Mouse (Mus musculus): ENCODE measurements at regions not wholly inside any gene's neighbourhood (a gene's known extent, or its start where the extent isn't known, plus 50 kb on each side); places are given as distances from the start of the nearest gene placed in this dataset.

DNA sequence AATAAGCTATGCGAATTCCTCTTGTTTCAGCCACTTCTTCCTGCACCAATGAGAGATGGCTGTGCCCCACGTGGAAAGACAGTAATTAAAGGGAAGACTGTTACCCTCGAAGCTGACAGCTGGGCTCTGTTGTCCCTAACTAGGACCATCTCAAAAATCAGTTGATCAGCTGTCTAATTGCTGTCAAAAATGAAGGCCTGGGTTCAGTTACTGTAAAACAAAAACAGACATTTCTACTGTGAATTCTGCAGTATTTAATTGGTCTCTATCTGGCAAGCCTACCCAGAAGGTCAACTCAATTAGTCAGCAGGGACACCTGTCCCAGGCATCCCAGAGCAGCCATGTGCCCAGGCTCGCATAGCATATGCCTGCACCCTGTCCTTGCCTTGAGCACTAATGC, 385.8 kb upstream of the Zdhhc25 start:
- no peak for DNase-seq

DNA sequence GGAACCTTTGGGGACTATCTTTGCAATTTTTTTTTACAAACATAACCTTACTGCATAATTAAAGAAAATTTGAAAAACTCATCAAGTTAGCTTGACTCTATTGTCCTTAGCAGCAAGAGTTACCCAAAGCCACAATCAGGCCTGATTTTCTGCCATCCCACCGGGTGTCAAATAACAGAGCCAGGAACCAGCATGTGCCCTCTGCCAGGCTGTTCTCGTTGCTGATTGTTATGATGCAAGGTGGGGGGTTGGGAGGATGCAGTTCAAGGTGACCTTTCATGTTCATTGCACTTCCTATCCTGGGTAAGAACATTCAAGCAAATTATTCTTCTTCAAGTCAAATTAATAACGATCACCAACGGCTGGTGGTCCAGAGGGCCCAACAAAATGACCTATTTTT, 370.6 kb upstream of the Zdhhc25 start:
- no peak for DNase-seq

DNA sequence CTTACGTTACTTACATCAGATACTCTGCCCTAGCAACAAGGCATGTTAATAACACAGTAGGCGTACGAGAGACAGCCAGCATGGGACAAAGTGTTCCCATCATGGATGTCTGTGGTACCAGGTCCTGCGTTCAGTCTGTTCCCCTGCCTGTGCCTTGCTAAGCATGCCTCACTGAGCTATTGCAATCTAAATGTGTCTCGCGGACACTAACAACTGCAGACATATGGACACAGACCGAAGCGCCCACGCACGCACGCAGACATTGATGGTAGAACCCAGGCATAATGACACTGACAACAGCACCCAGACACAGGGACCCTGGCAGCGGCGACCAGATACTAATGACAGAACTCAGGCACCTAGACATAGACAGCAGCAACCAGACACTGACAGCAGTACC, 355.5 kb upstream of the Zdhhc25 start:
- peak; percentile 37 to 41 for DNase-seq

DNA sequence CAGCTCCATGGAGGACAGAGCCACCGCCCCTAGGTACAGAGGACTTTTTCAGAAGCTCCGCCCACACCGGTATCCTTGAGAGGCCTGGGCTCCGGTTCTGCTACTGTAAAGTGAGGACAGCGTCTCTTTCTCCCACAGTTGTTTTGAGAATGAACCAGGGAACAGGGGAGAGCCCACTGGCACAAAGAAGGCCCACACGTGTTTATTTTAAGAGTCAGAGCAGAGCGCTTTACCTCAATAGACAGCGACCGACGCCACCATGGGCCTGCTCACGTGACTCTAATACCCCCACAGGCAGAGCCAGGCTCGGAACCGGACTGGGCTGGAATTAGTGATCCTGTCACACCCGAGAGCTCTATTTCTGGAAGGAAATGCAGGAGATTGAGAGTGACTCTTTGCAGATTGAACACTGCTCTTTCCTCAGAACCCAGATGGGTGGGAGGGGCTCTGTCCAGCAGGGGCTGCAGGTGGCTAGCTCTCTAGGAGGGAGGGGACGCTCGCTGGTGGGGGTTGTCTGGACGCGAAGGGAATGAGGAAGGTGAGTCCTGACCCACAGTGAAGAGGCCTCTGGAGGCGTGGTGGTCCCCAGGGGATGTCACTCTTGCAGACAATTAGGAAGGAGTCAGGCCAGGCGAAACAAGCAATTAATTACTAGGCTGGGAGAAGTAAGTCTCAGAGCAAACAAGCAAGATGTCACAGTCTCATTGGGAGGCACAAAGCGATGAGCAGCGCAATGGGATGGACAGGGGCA, 354.4 kb upstream of the Zdhhc25 start:
- no peak for DNase-seq

DNA sequence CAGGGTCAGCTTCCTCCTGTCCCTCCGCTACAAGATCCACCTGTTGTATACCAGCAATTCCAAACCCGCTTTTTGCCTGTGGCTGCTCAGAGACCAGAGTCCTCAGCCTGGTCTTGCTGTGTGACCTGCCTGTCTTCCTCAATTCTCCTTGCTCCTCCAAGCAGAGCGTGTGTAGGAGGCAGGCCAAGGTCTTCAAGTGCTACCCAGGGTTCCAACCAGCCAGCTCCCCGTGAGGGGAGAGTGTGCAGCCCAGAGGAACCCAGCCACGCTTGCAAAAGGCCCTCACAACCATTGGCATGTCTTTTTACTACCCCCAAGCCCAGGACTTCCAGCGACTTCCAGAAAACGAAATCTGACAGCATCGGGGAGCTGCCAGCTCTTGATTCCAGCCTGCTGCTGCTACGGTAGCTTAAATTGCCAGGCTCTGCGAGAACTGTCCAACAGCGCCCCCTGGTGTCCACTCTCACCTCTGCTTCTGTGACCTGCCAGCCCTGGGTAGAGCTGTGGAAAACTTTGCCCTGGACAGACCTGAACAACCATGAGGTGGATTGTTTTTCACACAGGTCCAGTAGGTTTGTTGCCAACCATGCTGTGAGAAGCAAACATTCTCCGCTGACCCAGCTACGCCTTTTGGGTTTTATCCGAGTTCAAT, 352.0 kb upstream of the Zdhhc25 start:
- DNase-seq = peak; percentile 88 to 89

DNA sequence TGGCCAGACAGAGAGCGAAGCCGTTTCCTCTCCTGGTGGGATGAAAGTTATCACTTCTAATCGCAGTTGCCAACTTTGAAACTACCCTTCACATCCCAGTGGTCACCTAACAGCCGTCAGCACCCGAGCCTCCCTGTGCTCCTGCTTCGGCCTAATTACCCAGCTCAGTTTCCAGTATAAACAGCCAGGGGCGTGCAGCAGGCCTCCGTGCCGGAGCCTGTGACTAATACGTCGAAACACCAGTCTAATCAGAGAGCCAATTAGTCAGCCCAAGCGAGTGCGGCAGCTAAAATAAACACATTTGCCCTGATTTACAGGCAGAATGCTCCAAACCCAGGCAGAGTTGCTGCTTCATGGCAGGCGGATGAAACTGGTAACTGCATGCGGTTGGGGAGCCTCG, 312.1 kb upstream of the Zdhhc25 start:
- no peak for DNase-seq

DNA sequence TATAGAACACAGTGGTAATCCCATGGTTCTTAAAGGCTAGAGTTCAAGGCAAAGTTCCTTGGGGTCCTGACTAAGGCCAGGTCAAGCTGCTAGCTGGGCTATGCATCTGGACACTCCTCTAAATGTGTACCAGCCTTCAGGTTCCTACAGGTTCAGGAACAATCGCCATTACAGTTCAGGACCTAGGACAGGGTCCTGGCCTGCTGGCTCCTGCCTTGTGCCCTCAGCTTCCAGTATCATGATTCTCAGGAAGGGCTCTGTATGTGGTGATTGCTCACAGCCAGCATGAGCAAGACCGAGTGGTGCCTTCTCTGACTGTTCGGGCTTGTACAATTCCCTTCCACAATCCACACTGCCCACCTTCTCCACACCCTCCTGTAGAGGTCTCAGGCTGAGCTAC, 311.4 kb upstream of the Zdhhc25 start:
- no peak for DNase-seq

DNA sequence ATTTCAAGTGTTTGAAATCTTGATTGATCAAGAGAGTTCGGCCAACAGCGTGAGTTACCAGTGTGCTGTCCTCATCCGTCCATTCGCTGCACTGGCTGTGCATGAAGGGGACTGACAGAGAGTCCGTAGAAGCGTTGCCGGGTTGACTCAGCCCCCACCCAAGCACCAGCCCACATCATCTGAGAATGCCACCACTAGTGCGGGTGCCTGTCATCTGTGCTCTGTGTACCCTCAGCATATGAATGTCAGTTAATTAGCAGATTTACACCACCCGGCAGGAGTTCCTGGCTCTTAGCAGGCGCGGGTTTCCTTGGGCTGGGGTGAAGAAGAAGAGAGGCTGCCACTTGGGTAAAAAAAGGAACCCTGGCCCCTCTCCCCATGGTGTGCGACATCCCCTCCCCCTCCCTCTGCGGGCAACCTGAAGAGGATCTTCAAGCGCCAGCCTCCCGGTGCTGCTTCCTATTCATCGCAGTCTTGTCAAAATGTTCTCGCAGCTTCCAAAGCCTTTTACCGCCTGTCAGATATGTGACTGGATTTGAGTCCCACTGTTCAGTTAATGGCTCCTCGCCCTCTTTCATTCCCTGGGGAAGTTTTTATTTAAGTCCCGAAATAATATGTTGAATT, 309.2 kb upstream of the Zdhhc25 start:
- DNase-seq = peak in 1 of 2 experiments; percentile 25

DNA sequence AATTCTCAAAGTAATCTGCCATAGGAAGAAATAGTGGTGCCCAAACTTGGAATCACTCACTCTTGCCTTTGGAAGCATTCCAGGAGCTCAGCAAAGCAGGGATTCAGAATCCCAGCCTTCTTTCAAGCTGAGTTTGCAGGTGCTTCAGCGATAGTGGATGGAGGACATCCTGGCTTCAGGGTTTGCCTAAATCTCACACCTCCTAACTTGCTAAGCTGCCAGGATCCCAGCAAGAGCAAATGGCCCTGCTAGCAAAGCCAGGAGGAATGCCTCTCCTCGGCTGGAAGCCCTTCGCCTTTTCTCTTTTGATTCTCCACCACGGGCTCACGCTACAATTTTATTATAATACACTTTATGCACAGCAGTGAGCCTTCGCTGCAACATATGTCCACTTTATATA, 301.0 kb upstream of the Zdhhc25 start:
- DNase-seq = no peak

DNA sequence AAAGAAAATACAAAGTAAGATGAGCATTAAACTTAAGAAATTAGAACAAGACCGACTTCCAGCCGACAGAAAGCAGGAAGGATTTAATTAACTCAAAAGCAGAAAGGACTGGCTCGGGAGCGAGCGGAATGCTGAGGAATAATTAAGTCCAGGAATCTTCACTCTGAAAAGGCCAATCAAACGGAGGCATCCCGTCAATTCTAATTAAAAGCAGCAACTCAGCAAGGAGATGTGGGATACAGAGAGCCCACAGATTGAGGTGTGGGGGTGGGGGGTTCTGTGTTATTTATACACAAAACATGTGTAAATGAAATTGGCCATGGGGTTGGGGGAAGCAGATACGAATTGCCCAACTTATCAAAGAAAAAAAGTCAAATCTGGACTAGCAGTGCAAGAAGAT, 288.9 kb upstream of the Zdhhc25 start:
- DNase-seq = no peak

DNA sequence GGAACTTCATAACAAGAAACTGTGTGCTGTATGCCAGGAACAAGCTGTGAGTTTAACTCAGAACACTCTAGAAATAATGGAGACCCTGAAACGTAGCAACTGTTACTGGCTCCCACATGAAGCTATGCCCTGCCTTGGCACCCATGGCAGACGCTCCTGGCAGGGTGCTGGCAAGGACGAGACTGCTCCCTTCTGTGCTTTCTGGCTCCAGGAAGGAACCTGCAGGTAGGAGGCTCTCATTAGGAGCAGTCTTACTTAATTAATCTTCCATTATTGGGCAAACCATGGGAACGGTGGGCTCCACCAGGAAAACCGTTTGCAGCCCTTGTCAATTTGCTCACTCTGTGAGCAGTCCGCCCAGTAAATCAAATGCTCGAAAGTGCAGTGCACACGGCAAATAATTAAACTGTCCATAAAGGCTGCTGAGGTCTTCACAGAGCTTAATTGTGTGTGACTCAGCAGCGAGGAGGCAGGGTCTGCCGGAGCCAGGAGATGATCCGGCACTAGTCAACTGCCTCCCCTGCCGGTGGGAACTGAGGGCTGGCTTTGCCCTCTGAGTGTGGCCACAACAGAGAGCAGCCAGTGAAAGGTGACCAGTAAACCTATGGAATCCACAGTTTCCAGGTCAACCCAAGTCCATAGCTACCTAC, 285.2 kb upstream of the Zdhhc25 start:
- peak; percentile 37 to 38 for DNase-seq

DNA sequence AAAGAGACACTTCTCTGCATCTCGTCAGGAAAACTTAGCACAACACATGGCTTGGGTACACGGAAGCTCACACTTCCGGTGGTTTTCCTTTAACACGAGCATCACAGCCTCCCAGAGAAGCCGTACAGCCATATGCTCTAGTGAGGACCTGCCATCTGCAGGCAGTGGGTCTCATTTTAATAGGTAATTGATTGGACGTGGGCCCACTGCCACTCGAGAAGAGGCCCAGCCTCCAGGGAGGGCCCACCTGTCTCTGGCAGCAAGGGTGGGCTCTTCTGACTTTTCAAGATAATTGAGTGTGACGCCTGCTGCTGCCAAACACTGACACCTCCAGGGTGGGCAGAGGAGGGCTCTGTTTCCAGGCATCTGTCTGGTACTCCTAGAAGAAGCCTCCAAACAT, 282.1 kb upstream of the Zdhhc25 start:
- DNase-seq = peak in 1 of 2 experiments; percentile 7

DNA sequence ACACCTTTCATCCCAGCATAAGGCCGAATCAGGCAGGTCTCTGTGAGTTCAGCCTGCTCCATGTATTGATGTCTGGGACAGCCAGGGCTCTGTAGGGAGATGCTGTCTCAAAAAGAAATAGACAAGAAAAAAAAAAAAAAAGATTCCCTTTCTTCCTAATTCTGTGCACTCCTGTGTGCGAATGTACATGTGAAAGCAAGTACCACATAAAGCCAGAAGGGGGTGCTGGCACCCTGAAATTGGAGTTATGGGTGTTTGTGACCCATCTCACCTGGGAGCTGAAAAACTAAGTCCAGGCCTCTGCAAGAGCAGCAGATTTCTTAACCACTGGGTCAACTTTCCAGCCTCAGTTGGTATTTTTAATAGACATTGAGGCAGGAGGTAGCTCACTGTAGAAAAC, 280.6 kb upstream of the Zdhhc25 start:
- DNase-seq = no peak

DNA sequence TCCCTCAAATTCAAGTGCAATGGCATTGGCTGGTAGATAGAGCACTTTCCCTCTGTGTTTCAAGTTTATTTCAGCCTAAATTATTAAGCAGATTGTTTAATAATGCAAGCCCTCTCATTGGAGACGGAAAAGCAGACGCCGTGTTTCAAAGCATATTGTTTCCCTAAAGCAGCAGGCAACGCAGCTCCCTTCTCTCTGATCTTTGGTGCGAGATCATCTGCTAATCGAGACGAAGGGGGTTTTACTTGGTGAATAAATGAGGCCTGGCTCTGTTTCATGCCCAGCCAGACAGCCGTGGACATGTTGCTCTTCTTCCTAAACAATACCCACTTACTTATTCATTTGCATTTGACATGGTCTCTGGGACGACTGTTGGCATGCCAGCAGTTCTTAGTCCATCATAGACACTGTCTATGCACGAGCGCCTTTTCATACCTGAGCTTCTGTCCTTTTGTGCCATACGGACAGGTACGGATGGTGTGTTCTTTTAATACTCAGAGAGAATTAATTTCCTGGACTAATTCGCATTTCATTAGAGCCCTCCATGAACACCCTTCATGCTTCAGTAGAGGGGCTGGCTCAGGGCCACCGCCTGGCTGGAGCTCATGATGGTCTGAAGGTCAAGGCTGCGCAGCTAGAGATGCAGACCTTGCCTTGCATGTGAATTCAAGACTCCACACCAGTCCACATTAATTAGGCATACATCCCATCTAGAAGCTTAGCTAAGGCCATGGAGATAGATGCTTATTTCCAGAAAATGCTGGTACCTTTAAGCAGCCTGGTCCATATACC, 276.3 kb upstream of the Zdhhc25 start:
- no peak for DNase-seq

DNA sequence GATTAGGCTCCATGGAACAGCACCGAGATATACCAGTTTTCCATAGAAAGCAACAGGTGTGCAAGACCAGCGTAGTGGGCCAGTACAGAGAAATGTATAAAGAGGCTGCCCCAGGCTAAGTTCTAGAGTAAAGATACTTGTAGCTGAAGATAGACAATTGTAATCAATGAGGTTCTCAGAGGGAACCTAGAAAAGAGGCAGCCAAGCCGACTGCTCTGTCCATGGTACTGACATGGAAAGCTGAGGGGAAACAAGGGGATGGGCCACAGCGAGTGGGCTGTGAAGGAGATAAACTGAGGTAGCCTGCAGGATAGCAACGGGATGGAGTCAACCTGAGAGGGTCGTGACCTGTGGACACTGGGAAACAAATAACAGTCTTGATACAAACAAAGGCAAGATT, 275.0 kb upstream of the Zdhhc25 start:
- no peak for DNase-seq

DNA sequence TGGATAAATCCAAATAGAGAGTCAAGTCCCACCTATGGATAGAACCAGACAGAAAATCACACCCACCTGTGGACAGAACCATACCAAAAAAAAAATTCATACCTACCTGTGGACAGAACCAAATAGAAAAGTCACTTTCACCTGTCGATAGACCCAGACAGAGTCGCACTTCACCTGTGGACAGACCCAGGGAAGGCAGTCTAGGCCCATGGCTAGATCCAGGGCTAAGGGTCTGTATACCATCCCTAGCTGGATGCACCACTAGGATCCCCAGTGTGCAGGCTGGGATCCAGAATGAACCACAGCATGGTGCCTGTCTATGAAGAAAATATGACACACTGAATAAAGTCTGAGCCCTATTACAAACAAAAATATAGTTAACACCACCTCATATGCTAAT, 246.9 kb upstream of the Zdhhc25 start:
- DNase-seq = no peak

DNA sequence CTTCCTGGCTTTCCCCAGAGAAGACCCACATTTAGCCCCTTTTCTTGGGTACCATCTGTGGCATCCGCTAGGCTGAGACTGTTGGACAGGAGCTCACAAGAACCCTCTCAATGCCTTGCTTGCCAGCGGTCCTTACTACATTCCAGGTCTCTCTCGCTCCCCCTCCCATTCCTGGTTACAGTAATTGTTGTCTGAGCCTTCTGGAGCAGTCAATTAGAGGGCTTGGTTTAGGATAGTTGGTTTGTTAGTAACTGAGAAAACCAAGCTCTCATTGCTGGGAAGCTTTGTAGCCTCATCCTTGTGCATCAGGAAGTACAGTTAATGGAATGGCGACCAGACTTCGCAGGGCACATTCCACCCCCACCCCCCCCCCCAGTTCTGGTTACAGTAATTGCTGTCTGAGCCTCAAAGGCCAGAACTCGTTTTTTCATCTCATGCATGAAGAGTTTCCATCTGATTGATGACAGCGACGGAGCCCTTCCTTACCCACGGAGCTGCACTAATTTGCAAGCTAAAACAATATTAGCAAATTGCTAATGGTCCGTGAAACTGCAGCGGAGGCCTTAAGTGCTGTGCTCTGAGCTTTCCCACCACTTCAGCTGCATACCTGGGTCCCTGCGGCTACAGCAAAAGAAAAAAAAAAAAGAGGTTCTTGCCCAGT, 239.6 kb upstream of the Zdhhc25 start:
- DNase-seq = no peak

DNA sequence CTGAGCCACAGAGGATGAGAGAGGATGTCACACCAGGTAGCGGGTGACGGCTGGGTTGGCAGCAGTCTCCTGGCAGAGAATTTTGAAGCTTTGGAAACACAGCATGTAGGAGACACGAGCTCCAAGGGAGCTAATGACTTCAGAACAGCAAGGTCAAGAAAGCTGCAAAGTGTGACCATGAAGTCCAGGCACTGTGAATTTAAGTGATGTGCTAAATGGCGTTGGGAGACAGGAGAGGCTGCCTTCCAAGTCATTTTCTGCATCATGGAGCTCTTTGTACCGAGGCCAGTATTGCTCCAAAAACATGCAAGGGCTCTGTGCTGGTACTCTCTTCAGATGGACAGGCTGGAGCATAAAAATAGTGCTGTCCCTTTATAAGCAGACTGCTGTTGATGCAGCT, 238.8 kb upstream of the Zdhhc25 start:
- DNase-seq = no peak

DNA sequence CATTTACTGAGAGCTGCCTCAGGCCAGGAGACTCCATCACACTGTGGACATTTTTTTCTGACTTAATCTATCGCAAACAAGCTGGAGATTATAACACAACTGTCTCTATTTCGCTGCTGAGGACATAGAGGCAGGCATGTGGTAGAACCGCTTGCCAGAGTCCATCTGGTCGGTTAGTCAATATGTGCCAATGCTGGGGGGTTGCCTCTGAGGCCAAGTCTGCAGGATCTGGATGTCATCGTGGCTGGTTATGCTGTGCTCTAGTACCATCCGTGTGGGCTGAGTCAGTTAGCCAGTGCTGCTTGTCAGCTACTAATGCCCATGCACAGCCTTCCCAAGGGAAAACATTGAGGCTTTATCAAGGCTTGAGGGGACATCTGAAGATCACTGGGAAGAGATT, 237.1 kb upstream of the Zdhhc25 start:
- no peak for DNase-seq

DNA sequence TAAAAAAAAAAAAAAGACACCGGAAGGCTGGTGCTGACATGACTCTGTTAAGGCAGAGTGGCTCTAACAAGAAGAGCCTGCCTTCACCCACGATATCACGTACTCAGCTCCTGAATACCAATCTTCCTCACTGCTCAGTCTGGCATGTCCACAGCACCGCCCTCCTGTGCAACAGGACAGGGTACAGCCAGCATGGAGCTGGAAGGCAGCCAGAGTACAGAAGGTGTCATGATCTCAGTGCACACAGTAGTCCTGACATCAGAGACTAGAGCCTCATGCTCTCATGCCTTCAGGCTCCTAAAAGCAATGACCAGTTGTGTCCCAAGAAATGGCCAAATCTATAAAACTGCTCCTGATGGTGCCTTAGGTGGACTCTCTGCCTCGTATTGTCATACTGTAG, 229.7 kb upstream of the Zdhhc25 start:
- no peak for DNase-seq

DNA sequence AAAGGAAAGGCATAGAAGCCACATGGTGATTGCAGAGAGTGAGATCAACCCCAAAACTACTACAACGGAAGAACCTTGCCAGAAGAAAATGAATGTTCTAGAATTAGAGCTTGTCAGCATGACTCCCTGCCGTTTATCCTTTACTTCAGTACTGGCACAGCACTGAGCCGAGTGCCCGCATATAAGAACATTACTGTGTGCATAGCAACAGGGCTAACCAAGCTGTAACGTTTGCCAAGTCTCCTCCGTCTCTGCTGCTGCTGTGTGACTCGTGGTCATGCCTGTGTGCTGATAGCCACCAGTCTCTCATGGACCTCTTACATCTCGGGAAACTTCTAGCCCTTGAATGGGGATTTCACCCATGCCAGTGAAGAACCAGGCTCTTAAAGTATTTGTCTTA, 228.1 kb upstream of the Zdhhc25 start:
- DNase-seq = no peak

DNA sequence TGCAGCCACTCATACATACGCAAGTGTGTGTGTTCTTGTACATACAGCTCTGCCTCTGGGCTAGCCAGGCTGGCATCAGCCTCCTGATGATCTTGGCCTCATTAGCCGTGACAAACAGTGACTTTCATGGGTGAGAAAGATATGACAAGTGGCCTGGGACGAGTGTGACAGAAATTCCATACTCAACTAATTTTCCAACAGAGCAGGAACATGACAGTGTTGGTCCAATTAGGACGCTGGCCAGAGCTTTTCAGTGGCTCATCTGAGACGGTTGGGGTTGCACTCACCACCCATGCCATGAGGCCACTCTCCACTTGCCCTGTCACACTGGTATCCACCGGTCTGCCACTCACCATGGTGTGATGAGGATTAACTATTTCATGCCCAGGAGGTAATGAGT, 226.2 kb upstream of the Zdhhc25 start:
- no peak for DNase-seq

Data from layer of hippocampus, postnatal 36 days (tissue).